Mouse (Mus musculus): Measurements from ENCODE around the gene Ins2. TPM values are rescaled to one million over a fixed set of nuclear protein-coding genes. Genes with fewer than 3 reads are reported as not detected.

Ins2 gene
- polyA plus RNA-seq (2017; shearing (Covaris generic)) = not detected

DNA sequence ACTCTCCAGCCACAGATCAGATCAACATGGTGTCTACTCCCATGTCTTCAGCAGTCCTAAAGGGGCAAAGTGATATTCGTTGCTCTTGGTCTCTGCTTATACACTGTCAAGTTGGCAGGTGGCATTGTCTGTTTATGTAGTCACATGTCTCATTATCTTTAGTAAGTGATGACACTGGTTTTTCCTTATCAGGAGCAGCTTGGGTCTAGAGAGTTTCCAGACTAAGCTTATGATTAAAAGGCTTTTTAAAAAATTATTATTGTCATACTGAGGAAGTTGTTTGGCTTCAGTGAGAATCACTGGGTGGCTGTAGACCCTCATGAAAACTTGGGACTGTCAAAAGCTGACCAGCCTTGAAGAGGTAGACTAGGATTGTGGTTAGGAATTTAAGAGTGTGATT, at the start of gene Ins2:
Ins2 (minus strand) TSS at position 101 of the 400 bp plus-strand sequence.

DNA sequence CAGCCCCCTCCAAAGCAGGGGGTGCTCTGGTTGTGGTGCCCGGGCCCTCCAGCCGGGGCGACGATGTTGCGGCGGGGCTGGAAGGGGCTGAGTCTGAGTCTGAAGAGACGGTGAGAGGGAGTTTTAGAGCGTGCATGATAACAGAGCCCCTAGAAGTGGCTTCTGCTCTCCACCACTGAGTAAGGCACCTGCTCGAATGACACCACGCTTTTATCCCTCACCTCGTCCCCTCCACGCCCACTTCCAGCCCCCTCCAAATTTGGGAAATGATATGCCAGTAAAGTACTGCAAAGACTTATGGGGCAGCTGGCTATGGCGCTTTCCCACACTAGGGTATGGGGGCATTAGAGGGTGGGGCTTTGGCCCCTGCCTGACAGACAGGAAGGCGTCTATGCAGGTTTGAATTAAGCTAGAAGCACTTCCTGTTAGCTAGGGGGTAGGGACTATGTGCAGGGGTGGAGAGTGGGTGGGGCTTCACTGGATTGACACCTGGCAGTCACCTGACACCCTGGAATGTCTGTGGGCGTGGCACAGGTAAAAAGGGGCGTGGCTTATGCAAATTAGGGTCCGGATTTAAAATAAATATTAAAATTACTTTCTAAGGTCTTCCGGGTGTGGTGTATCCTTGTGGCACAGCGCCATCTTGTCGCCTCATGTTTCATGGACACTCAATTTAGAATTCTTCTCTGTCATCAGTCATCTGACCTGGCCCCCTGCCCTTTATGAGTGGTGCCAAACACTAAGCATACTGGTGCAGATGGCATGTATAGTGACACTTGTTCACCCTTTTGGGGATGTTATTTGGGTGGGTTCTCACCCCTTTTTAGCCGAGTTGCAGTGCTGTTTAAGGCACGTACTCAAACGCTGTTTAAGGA, 73.2 kb downstream of the Ins2 start, which contains the start of gene Gm49394:
Gm49394 (minus strand) TSS at position 192 of the 875 bp plus-strand sequence.

DNA sequence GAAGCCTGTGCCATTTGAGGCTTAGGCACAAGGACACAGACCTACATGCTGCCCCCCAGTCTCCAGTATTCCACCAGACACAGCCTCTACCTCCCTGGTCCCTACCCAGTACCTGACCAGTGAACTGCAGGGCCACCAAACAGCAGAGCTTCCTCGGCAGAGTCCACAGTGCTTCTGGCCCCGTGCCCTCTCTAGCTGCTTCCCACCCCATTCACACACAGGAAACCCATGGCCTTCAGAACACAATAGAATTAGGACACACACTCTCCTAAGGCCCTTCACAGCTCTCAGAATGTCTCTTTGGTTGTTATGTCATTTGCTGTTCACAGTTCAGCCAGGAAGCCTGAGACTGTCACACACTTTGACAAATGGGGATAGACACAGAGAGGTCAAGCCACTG, 76.5 kb downstream of the Ins2 start, which contains the start of gene Igf2:
Igf2 (minus strand) TSS at position 158 of the 400 bp plus-strand sequence.

Other genes with a start within 250 kb of the Ins2 start
- 2.3 TPM for gene Tnnt3, start 244.5 kb downstream of the Ins2 start, polyA plus RNA-seq (2017; shearing (Covaris generic))
- 12.4 TPM for gene Mrpl23, start 210.7 kb downstream of the Ins2 start, polyA plus RNA-seq (2017; shearing (Covaris generic))
- not detected for gene Igf2, start 76.6 kb downstream of the Ins2 start, polyA plus RNA-seq (2017; shearing (Covaris generic))
- gene Gm49394, start 73.4 kb downstream of the Ins2 start, polyA plus RNA-seq (2017; shearing (Covaris generic)) = not detected
- gene Th, start 187.7 kb upstream of the Ins2 start, polyA plus RNA-seq (2017; shearing (Covaris generic)) = not detected
- not detected for gene Ascl2, start 225.9 kb upstream of the Ins2 start, polyA plus RNA-seq (2017; shearing (Covaris generic))